Comparison of ENCODE assay signal across 16 mouse cellular contexts in genomic region chr1:36436515-36436914, GRCm38 (mm10).
"Had no signal": no experiment of that assay in that cellular context is flagged by ENCODE, and none has a peak within 500 bp of the region (broad histone marks: within the 10 kb centered on the region; RNA-seq: fewer than 3 reads in every experiment).

No protein-coding gene starts in this region.

- H3K27ac ChIP-seq: liver, embryonic 13.5 days; liver, embryonic 15.5 days; midbrain, embryonic 10.5 days; midbrain, embryonic 12.5 days; neural tube, embryonic 12.5 days; stomach, embryonic 15.5 days; stomach, postnatal 0 days had no signal

- H3K9ac ChIP-seq: liver, embryonic 13.5 days; liver, embryonic 15.5 days; lung, embryonic 14.5 days; midbrain, embryonic 12.5 days; neural tube, embryonic 12.5 days; stomach, embryonic 15.5 days had no signal

- H3K4me3 ChIP-seq: liver, embryonic 13.5 days; liver, embryonic 15.5 days; midbrain, embryonic 10.5 days; midbrain, embryonic 12.5 days; neural tube, embryonic 12.5 days; stomach, embryonic 15.5 days had no signal

- H3K4me2 ChIP-seq: liver, embryonic 13.5 days; liver, embryonic 15.5 days; lung, embryonic 14.5 days; midbrain, embryonic 12.5 days; neural tube, embryonic 12.5 days; stomach, embryonic 15.5 days had no signal

- H3K4me1 ChIP-seq: liver, embryonic 13.5 days; liver, embryonic 15.5 days; midbrain, embryonic 10.5 days; midbrain, embryonic 12.5 days; neural tube, embryonic 12.5 days; stomach, embryonic 15.5 days had no signal

- ATAC-seq: midbrain, embryonic 16.5 days had no signal

- H3K27me3 ChIP-seq: liver, embryonic 13.5 days; liver, embryonic 15.5 days; midbrain, embryonic 12.5 days; neural tube, embryonic 12.5 days; stomach, embryonic 15.5 days had no signal

- DNase-seq: liver, embryonic 13.5 days; lung, adult 18-20 months; lung, embryonic 14.5 days; lung, postnatal 10 days; lung, postnatal 4 days; midbrain, embryonic 14.5 days; right cerebral cortex, postnatal 14 days; thymus, adult 2 months; thymus, postnatal 36 days had no signal

- H3K9me3 ChIP-seq: liver, embryonic 13.5 days; liver, embryonic 15.5 days; midbrain, embryonic 10.5 days; midbrain, embryonic 12.5 days; neural tube, embryonic 12.5 days; stomach, embryonic 15.5 days had no signal
